Mouse (Mus musculus): Measurements from ENCODE around the gene Sun1. TPM values are rescaled to one million over a fixed set of nuclear protein-coding genes. Genes with fewer than 3 reads are reported as not detected.

Sun1 gene
- polyA plus RNA-seq, 1 experiment: 25.0 TPM

- DNase-seq (ENCODE audit: low read depth, low spot score): no peak
- WGBS: 74% methylated on average over 4 of the region's 4 CpGs
These were observed 5.6 kb downstream of the Sun1 start for GRCm38 (mm10) chr5:139206081-139206480.

DNA sequence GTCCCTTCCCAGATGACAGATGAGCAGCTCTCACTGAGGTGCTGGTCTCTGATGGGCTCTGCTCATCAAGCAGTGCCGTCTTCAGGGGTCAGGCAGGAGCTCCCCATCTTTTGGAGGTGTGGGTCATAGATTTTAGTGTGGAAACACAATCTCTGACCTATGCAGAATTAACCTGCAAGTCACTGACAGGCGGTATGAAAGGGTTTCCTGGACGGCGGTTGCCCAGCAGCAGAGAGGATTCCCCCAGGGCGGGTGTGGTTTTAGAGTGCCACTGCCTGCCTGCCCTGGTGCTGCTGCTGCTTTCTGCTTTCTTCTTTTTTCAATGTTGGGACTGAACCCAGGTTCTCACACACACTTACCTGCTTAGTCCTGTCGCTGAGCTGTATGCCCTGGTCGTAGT is 6.1 kb downstream of the Sun1 start:
- WGBS: 57% methylated on average over 7 of the region's 7 CpGs
- no peak for DNase-seq (ENCODE audit: low read depth, low spot score)

- DNase-seq (ENCODE audit: low read depth, low spot score): no peak
These were observed 7.7 kb downstream of the Sun1 start for GRCm38 (mm10) chr5:139208183-139208582.

- 81% methylated on average over 10 of the region's 10 CpGs for WGBS
- DNase-seq (ENCODE audit: low read depth, low spot score): no peak
These were observed 8.6 kb downstream of the Sun1 start for GRCm38 (mm10) chr5:139208871-139209684.

- no peak for DNase-seq (ENCODE audit: low read depth, low spot score)
- WGBS: 75% methylated on average over 7 of the region's 7 CpGs
These were observed 9.2 kb downstream of the Sun1 start for GRCm38 (mm10) chr5:139209685-139210026.

GRCm38 (mm10) chr5:139211737-139212385 is 11.4 kb downstream of the Sun1 start:
- no peak for DNase-seq (ENCODE audit: low read depth, low spot score)

GRCm38 (mm10) chr5:139214298-139214697 is 13.9 kb downstream of the Sun1 start:
- DNase-seq (ENCODE audit: low read depth, low spot score): no peak

More at GRCm38 (mm10) chr5:139211737-139212385, 11.4 kb downstream of the Sun1 start:
- WGBS: 70% methylated on average over 11 of the region's 11 CpGs

DNA sequence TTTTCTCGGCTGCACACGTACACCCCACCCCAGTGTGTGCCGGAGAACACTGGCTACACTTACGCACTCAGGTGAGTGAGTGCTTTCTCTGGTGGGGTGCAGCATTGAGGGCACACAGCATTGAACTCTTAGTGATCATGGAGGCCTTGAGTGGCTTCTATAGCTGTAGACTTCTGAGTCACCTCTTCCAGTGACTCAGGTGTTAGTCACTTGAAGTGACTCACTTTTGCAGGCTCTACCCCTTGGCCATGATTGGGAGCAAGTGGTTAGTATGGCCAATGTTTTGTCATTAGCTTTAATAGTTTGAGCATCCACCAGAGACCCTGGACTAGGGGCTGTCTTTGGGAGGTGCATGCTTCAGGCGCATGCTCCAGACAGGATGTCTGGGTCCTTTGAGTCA is 14.7 kb downstream of the Sun1 start:
- no peak for DNase-seq (ENCODE audit: low read depth, low spot score)
- WGBS: 89% methylated on average over 5 of the region's 5 CpGs

- DNase-seq (ENCODE audit: low read depth, low spot score): no peak
- WGBS: 76% methylated on average over 2 of the region's 2 CpGs
These were observed 15.7 kb downstream of the Sun1 start for GRCm38 (mm10) chr5:139216121-139216520.

- 89% methylated on average over 3 of the region's 3 CpGs for whole genome bisulfite sequencing
- DNase-seq (ENCODE audit: low read depth, low spot score): no peak
These were observed 16.3 kb downstream of the Sun1 start for GRCm38 (mm10) chr5:139216774-139217173.

- 65% methylated on average over 4 of the region's 4 CpGs for WGBS
- no peak for DNase-seq (ENCODE audit: low read depth, low spot score)
These were observed 19.6 kb downstream of the Sun1 start for GRCm38 (mm10) chr5:139220006-139220515.

DNA sequence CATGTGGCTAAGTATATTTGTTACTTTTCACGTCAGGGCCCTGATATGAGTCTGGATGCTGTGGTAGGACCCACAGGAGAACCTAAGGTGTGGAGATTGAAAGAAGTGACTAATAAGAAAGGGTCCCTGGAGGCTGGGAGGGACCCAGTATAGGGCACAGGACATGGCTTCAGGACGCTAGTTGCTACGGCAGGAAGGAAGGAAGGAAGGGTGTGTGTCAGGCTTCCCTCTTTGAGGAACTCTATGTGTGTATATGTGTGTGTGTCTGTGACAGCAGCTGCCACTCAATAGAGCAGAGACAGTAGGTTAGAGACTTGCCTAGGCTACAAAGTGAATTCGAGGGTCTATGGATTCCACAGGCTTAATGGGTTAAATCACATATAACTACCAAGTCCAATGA is 20.2 kb downstream of the Sun1 start:
- DNase-seq (ENCODE audit: low read depth, low spot score): no peak
- WGBS: 89% methylated on average over 4 of the region's 4 CpGs

DNA sequence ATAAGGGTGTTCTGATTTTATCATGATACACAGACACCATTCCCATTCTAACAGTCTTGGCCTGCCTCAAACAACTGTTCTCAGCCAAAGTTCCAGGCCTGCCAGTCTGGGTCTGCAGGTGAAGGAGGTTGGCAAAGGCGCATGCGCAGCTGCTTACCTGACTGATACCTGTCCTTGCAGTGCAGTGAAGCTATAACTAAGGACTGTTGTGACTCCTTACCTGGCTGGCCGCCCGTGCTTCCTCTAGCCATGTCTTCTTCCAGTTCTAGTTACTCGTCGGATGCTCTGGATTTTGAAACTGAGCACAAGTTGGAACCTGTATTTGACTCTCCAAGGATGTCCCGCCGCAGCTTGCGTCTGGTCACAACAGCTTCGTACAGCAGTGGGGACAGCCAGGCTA is 22.9 kb downstream of the Sun1 start:
- no peak for DNase-seq (ENCODE audit: low read depth, low spot score)
- 94% methylated on average over 10 of the region's 10 CpGs for WGBS

GRCm38 (mm10) chr5:139227236-139227635 is 26.8 kb downstream of the Sun1 start:
- WGBS: 90% methylated on average over 4 of the region's 4 CpGs
- DNase-seq (ENCODE audit: low read depth, low spot score): no peak

DNA sequence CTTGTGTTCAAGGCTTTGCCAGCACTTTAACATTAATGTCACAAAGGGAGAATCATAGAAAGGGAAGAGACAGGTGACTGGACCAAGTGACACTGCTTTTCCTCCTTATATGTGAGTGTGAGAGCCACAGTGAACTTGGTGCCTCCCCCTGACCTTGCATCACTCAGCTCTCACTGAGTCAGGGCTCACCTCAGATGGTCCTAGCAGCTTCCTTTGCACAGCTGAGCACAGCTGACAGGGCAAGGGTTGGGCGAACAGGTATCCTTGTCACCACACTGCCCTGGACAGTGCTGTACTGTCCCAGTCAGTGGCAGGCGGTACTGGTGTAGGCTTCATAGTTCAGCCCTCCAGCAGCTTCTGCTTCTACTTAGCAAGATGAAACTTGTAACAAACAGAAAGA is 27.2 kb downstream of the Sun1 start:
- DNase-seq (ENCODE audit: low read depth, low spot score): no peak
- WGBS: 96% methylated on average over 2 of the region's 2 CpGs

DNA sequence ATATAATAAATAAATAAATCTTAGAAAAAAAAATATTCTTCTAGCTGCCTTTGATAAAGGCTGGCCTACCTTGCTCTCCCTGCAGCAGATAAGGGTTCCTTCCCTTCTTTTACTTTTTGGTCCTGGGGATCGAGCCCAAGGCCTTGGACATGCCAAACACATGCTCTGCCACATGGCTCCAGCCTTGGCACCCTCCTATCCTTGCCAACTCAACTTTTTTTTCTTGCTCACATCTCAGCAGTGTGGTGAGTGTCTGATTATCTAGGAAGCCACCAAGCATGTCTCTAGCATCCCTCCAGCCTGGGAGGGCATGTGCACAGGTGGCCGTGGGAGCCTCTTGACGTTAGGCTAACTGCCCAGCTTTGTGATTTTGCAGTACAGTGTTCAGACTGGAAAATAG is 27.9 kb downstream of the Sun1 start:
- no peak for DNase-seq (ENCODE audit: low read depth, low spot score)
- WGBS: 96% methylated on average over 3 of the region's 3 CpGs

DNA sequence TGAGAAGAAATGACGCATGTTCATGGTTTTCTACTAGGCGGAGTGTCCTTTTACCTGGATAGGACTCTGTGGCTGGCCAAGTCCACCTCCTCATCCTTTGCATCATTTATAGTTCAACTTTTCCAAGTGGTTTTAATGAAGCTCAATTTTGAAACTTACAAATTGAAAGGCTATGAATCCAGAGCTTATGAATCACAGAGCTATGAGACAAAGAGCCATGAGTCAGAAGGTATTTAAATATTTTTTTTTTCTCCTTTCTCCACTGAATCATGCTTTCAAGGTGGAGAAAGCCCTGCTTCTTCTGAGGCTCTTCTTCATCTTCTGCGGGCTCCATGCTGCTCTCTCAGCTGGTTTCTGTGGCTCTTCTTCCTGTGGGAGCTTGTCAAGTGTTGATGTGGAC is 29.3 kb downstream of the Sun1 start:
- DNase-seq (ENCODE audit: low read depth, low spot score): no peak
- WGBS: 86% methylated on average over 3 of the region's 3 CpGs

DNA sequence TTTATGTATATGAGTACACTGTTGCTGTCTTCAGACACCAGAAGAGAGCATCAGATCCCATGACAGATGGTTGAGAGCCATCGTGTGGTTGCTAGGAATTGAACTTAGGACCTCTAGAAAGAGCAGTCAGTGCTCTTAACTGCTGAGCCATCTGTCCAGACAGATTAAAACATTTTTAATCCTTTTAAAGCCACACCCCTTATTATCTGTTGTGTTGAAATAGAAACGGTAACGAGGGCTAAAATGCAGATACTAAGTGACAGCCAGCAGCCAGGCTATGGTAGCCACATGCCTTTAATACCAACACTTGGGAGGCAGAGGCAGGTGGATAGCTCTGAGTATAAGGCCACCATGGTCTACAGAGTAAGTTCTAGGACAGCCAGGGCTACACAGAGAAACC is 31.6 kb downstream of the Sun1 start:
- 86% methylated on average over 3 of the region's 3 CpGs for WGBS
- DNase-seq (ENCODE audit: low read depth, low spot score): no peak

GRCm38 (mm10) chr5:139234423-139234822 is 34.0 kb downstream of the Sun1 start:
- no peak for DNase-seq (ENCODE audit: low read depth, low spot score)
- WGBS: 91% methylated on average over 4 of the region's 4 CpGs

GRCm38 (mm10) chr5:139237436-139237835 is 37.0 kb downstream of the Sun1 start:
- no peak for DNase-seq (ENCODE audit: low read depth, low spot score)
- 77% methylated on average over 4 of the region's 4 CpGs for WGBS

- no peak for DNase-seq (ENCODE audit: low read depth, low spot score)
- 87% methylated on average over 15 of the region's 15 CpGs for WGBS
These were observed 40.8 kb downstream of the Sun1 start for GRCm38 (mm10) chr5:139241022-139241761.

Measured in large intestine, adult 2 months (tissue).